Mouse (Mus musculus) hindbrain, embryonic 16.5 days (tissue): ENCODE data around the gene Rad9b. TPM values are rescaled to one million over a fixed set of nuclear protein-coding genes. Genes with fewer than 3 reads are reported as not detected.

Experiments
- ATAC-seq: fragments of 200-750 bp; cut with Nextera tagmentation; 2 replicates; pipeline ENCODE4 v1.8.0; 2017; ENCODE audit warnings: moderate TSS enrichment, moderate library complexity
- H3K27ac ChIP-seq: fragments of 300-500 bp; sonication (generic); 2 replicates; pipeline ENCODE4 v1.5.1; 2014; ENCODE audit warnings: low read depth, mild to moderate bottlenecking, control low read depth, low read length, moderate library complexity
- H3K27me3 ChIP-seq: fragments of 300-500 bp; sonication (generic); replicated peaks from 2 replicates; pipeline ENCODE4 v1.6.1; 2014; ENCODE audit warnings: low read length; ENCODE audit not compliant: control insufficient read depth, insufficient read depth
- H3K36me3 ChIP-seq: fragments of 300-500 bp; sonication (generic); 2 replicates; pipeline ENCODE4 v1.6.1; 2014; ENCODE audit warnings: mild to moderate bottlenecking, low read length, moderate library complexity, mixed read lengths; ENCODE audit not compliant: control insufficient read depth, insufficient read depth
- H3K4me1 ChIP-seq: fragments of 300-500 bp; sonication (generic); 2 replicates; pipeline ENCODE4 v1.6.1; 2014; ENCODE audit warnings: low read depth, low read length; ENCODE audit not compliant: control insufficient read depth, insufficient read depth
- H3K4me2 ChIP-seq: fragments of 300-500 bp; sonication (generic); 2 replicates; pipeline ENCODE4 v1.6.1; 2014; ENCODE audit warnings: mild to moderate bottlenecking, low read length, control low read depth, moderate library complexity
- H3K4me3 ChIP-seq: fragments of 300-500 bp; sonication (generic); 2 replicates; pipeline ENCODE4 v1.5.1; 2014; ENCODE audit warnings: mild to moderate bottlenecking, low read length, control low read depth, moderate library complexity
- H3K9ac ChIP-seq: fragments of 300-500 bp; sonication (generic); 2 replicates; pipeline ENCODE4 v1.6.1; 2014; ENCODE audit warnings: low read depth, mild to moderate bottlenecking, control low read depth, low read length, moderate library complexity
- H3K9me3 ChIP-seq: fragments of 300-500 bp; sonication (generic); 2 replicates; pipeline ENCODE4 v1.6.1; 2014; ENCODE audit warnings: mild to moderate bottlenecking, low read length, moderate library complexity; ENCODE audit not compliant: control insufficient read depth
- WGBS: fragments of 180-500 bp; shearing (Covaris S2); extraction: QIAGEN DNeasy Blood & Tissue Kit; methylation state at CpG from one replicate; pipeline ENCODE4 v1.1.7; 2014; 5-methylcytosine and 5-hydroxymethylcytosine counted together
- polyA plus RNA-seq: library from polyadenylated mRNA; unstranded; fragments of >200 nt; fragmentation: Nextera tagmentation; extraction: Ambion mirVana; gene quantifications from 2 replicates; pipeline ENCODE4 v1.2.1, GENCODE M21; 2015

Gene Rad9b
- polyA plus RNA-seq, 1 experiment from 2014 or later, result 17.7 TPM

DNA sequence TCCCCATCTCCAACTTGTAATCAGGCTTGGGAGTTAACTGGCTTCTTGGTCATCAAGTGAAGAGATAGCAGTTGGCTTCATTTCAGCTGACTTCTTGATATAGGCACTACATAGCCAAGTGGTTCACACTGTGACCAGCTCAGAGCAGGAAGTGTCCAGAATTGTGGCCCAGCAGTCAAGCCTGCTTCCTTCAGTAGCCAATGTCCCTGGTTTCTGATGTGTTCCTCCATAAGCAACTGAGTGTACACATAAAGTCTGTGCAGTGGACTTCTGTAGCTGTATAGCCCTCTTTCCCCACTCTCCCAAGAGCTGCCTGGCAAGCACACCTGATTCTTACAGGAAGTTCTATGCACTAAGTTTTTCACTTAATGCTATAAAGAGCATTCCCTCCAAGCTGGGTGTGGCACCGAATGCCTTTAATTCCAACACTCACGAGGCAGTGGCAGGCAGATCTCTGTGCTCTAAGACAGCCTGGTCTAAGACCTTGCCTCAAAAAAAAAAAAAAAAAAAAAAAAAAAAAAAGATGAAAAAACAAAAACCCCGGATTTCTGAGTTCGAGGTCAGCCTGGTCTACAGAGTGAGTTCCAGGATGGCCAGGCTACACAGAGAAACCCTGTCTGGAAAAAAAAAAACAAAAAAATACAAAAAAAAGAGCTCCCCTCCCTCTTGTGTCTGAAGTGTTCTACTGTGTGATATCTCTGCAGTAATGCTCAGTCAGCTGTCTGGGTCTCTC lies 23.2 kb upstream of the Rad9b start:
- Histone ChIP-seq H3K27me3 (no peaks in the 10 kb centered on the region), H3K4me2 (no peak overlapping the region), H3K9me3 (no peaks in the 10 kb centered on the region), H3K36me3 (peaks cover 21% of the 10 kb centered on the region), H3K9ac (no peak overlapping the region), H3K27ac (no peak overlapping the region), H3K4me1 (peaks cover 10% of the 10 kb centered on the region), H3K4me3 (no peak overlapping the region)
- no peak for ATAC-seq
- WGBS, result 91% methylated on average over 4 of the region's 4 CpGs

DNA sequence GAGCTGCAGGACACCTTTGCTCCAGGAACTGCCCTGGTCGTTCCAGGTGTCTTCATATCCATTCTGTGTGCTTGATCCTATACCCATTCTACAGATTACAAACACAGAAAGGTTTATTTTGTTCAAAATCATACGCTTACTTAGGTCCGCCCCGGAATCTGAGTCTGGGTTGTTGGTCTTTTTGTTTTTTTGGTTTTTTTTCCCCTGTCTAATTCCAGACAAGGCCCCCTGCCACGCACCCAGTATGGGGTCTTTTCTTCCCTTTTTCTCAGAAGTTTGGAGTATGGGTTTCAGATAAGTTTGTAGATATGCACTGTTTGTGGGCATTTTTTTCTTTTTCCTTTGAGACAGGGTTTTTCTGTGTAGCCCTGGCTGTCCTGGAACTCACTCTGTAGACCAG lies 18.8 kb upstream of the Rad9b start:
- no peak for ATAC-seq
- peak overlapping the region; percentile 84 for H3K4me3 ChIP-seq
- H3K36me3 ChIP-seq, result peaks cover 12% of the 10 kb centered on the region
- H3K9ac ChIP-seq, result peak overlapping the region; percentile 84
- 9% methylated on average over 5 of the region's 5 CpGs for WGBS
- no peaks in the 10 kb centered on the region for H3K27me3 ChIP-seq
- H3K9me3 ChIP-seq, result no peaks in the 10 kb centered on the region
- peak overlapping the region; percentile 87 for H3K4me2 ChIP-seq
- H3K4me1 ChIP-seq, result peaks cover 18% of the 10 kb centered on the region
- peak overlapping the region; percentile 87 for H3K27ac ChIP-seq

DNA sequence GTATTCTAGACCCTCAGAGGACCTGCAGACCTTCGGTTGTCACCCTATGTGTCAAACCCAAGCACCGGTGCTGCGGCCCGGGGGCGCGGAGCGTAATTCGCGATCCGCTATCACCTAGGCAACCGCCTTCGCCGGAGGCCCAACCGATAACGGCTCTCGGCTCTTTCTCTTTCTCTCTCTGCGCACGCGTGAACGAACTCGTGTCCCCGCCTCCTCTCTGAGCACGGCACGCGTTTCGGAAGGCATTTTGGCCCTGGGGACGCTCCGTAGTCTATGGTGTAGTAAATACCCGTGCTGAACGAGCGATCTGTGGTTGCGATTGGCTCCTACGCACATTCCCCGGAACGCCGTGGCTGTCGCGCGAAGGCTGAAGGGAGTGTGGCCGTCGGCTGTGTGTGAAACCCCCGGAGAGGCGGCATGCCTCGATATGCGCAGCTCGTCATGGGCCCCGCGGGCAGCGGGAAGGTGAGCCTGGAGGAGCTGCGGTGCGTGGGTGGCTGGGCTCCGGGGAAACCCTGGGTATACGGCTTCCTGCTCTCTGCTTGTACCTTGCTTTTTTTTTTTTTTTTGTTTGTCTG lies 18.2 kb upstream of the Rad9b start, which contains the start of gene Fam216a:
Gene Fam216a (minus strand): TSS at position 173 of the 578 bp plus-strand sequence.
- Histone ChIP-seq H3K36me3 (peaks cover 17% of the 10 kb centered on the region), H3K4me1 (peaks cover 18% of the 10 kb centered on the region), H3K9ac (peak within 1 kb of the TSS; percentile 93), H3K4me2 (peak within 1 kb of the TSS; percentile 87), H3K9me3 (no peaks in the 10 kb centered on the region), H3K27me3 (no peaks in the 10 kb centered on the region), H3K27ac (peak within 1 kb of the TSS; percentile 95), H3K4me3 (peak within 1 kb of the TSS; percentile 84)
- peak; percentile 96 for ATAC-seq
- under 1% methylated on average over 53 of the region's 53 CpGs for WGBS

DNA sequence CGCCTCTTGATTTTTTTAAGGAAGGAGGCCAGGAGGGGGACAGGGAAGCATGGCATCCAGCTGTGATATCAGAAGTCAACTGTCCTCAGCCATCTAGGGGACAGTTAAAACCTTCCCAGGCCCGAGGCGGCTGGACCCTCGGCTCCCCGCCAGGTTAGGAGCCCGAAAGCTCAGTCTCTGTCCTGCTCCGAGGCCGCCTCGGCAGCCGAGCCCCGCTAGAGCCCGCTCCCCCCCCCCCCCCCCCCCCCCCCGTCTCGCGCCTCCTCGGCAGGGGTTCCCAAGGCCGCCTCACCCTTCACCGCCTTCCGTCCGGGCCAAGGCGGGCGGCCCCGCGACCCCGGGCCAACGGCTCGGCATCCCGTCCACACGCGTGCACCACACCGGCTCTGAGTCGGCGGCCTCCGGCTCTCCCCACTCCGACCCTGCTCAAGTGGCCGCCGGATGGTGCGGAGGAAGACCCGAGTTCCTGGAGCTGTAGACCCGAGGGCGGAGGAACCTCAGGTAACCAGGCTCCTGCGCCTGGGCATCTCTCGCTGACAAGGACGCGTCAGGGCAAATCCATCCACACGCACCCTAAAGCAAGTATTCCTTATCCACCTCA lies 17.7 kb upstream of the Rad9b start, which contains the start of gene Gpn3:
Gene Gpn3 (plus strand): TSS at position 286 of the 601 bp plus-strand sequence.
- peak; percentile 79 for ATAC-seq
- 1% methylated on average over 30 of the region's 46 CpGs for WGBS
- peaks cover 19% of the 10 kb centered on the region for H3K36me3 ChIP-seq
- H3K4me3 ChIP-seq, result peak within 1 kb of the TSS; percentile 84
- H3K4me1 ChIP-seq, result peaks cover 18% of the 10 kb centered on the region
- no peaks in the 10 kb centered on the region for H3K9me3 ChIP-seq
- peak within 1 kb of the TSS; percentile 95 for H3K27ac ChIP-seq
- peak within 1 kb of the TSS; percentile 93 for H3K9ac ChIP-seq
- H3K4me2 ChIP-seq, result peak within 1 kb of the TSS; percentile 87
- H3K27me3 ChIP-seq, result no peaks in the 10 kb centered on the region

DNA sequence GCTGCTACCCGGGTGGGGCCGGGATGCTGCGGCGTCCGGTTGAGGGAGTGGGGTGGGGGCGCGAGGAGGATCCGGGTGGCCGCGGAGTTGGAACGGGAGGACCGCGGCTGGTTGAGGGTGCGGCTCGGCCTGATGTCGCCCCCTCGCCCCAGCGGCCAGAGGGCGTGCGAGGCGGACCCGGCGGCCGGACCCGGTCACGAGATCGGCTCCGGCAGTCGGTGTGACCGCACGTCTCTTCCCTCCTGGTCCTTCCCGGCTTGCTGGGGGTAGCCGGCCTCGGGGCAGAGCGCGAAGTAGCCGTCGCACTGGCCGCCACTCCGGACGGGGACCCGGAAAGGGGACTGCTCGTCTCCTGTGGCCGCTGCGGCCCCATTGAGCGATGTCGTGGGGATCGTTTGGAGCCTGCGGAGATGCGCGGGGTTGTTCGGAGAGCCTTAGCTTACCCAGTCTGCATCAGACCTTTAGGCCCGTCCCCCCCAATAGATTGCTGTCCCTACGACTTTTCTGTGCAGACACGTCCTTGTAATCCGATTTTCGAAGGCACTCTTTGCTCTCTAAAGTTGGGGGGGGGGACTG lies 547 bp upstream of the Rad9b start:
- peak overlapping the region; percentile 92 for H3K9ac ChIP-seq
- peak overlapping the region; percentile 67 for H3K4me2 ChIP-seq
- H3K27ac ChIP-seq, result peak overlapping the region; percentile 86
- no peaks in the 10 kb centered on the region for H3K9me3 ChIP-seq
- under 1% methylated on average over 51 of the region's 57 CpGs for WGBS
- no peaks in the 10 kb centered on the region for H3K36me3 ChIP-seq
- H3K4me3 ChIP-seq, result peak overlapping the region; percentile 96
- peaks cover 6% of the 10 kb centered on the region for H3K4me1 ChIP-seq
- peak; percentile 73 for ATAC-seq
- no peaks in the 10 kb centered on the region for H3K27me3 ChIP-seq

DNA sequence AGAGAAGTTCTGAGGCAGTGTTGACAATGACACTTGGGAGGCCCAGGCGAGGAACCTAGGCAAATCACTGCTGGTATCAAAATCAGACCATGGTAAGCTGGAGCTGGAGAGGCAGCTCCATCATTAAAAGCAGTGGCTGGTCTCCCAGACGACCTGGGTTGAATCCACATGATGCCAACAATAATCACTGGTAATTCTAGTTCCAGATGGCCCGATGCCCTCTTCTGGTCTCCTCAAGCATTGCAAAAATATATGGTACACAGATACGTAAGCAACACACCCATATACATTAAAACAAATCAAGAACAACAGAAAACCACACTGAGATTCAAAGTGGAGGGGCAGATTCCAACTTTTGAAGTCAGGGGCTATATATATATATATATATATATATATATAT lies 8.3 kb downstream of the Rad9b start:
- Histone ChIP-seq H3K27ac (no peak overlapping the region), H3K9ac (no peak overlapping the region), H3K4me3 (no peak overlapping the region), H3K27me3 (no peaks in the 10 kb centered on the region), H3K4me1 (no peaks in the 10 kb centered on the region), H3K36me3 (no peaks in the 10 kb centered on the region), H3K4me2 (no peak overlapping the region), H3K9me3 (no peaks in the 10 kb centered on the region)
- WGBS, result 80% methylated on average over 4 of the region's 4 CpGs
- no peak for ATAC-seq

DNA sequence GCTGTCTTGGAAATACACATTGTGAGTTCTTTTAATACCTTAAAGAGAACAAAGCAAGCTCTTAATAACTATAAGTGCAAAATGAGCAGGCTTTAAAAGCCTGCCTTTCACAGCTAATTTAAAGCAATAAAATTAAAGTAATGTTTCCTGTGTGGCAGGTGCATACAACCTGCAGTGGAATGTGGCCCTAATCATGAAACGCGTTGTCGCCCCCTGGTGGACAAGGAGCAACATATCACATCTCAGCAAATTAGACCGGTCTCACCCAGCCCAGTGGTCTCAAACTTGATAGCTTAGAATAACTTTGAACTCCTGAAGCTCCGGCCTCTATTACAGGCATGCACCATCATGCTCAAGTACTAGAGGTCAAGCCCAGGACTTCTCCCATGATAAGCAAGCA lies 9.8 kb downstream of the Rad9b start:
- Histone ChIP-seq H3K27me3 (no peaks in the 10 kb centered on the region), H3K4me1 (no peaks in the 10 kb centered on the region), H3K9ac (no peak overlapping the region), H3K27ac (no peak overlapping the region), H3K4me3 (no peak overlapping the region), H3K36me3 (no peaks in the 10 kb centered on the region), H3K9me3 (no peaks in the 10 kb centered on the region), H3K4me2 (no peak overlapping the region)
- WGBS, result 8% methylated on average over 5 of the region's 5 CpGs
- ATAC-seq, result peak; percentile 68; the same call in 1 of the 2 replicates

DNA sequence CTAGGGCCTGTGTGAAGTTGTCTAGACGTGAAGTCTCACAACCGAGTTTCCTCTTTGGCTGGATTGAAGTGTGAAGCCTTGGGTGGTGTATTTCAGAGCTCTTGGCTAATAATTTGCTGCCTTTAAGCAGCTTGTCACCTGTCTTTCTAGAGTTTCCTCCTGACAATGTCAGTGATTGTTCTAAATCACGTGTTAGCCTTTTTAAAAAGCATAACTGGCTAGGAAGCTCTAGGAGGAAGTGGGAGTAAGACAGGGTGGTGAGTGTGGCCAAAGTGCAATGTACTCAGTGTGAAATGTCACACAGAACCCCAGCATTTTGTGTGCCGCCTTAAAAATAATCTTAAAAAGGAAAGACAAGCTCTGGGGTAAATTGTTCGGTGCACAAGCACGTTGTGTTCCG lies 10.3 kb downstream of the Rad9b start:
- no peak overlapping the region for H3K4me3 ChIP-seq
- H3K36me3 ChIP-seq, result no peaks in the 10 kb centered on the region
- H3K9me3 ChIP-seq, result no peaks in the 10 kb centered on the region
- no peaks in the 10 kb centered on the region for H3K27me3 ChIP-seq
- H3K4me1 ChIP-seq, result no peaks in the 10 kb centered on the region
- no peak overlapping the region for H3K27ac ChIP-seq
- no peak overlapping the region for H3K4me2 ChIP-seq
- 48% methylated on average over 7 of the region's 7 CpGs for WGBS
- no peak overlapping the region for H3K9ac ChIP-seq
- no peak for ATAC-seq

DNA sequence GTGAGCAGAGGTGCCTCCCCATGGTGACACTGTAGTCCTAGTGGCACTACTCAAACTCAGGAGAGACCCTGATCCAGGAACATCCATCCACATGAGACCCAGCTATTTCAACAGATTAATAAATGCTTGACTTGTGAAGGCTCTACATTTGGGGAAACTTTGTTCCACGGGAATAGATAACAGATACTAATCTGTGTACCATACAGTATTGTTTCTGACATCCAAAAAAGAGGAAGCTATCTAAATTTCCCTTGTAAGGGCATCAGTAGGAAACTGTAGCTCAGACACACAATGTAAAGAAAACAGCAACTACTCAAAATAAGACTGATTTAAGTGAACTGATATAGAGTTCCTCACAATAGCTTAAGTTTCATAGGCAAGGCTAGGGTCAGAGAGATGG lies 11.2 kb downstream of the Rad9b start:
- no peak for ATAC-seq
- Histone ChIP-seq H3K36me3 (no peaks in the 10 kb centered on the region), H3K9me3 (no peaks in the 10 kb centered on the region), H3K27me3 (no peaks in the 10 kb centered on the region), H3K4me2 (no peak overlapping the region), H3K27ac (no peak overlapping the region), H3K4me3 (no peak overlapping the region), H3K9ac (no peak overlapping the region), H3K4me1 (no peaks in the 10 kb centered on the region)
- WGBS, result 80% methylated on average over 1 of the region's 1 CpGs
